Mouse (Mus musculus) megakaryocyte, embryonic 14.5 days (primary cell): ENCODE data around the gene Nrp2.

ENCODE experiments used
- FLI1 ChIP-seq: IDR thresholded peaks from 2 replicates; pipeline ENCODE4 v1.6.1; 2012; ENCODE audit warnings: low read length, inconsistent platforms, mixed read lengths
- GATA1 ChIP-seq: IDR thresholded peaks from 3 replicates; pipeline ENCODE4 v1.6.1; 2012; ENCODE audit warnings: mixed read lengths, low read length, inconsistent platforms, borderline replicate concordance

- TF ChIP-seq GATA1 (no peak), FLI1 (no peak)
Observed at GRCm38 (mm10) chr1:62774288-62775218, 71.5 kb downstream of the Nrp2 start.
